Mouse (Mus musculus) limb, embryonic 10.5 days (tissue): ENCODE data around the gene Trip10. TPM values are rescaled to one million over a fixed set of nuclear protein-coding genes. Genes with fewer than 3 reads are reported as not detected.

Source experiments
- DNase-seq: peaks from one replicate; pipeline ENCODE4 v3.0.0-alpha.2; 2017; ENCODE audit warnings: low spot score
- H3K27ac ChIP-seq: fragments of 300-500 bp; sonication (generic); 2 replicates; pipeline ENCODE4 v1.5.1; 2016; ENCODE audit warnings: mild to moderate bottlenecking
- H3K27me3 ChIP-seq: fragments of 300-500 bp; sonication (generic); 2 replicates; pipeline ENCODE4 v1.6.1; 2016; ENCODE audit warnings: low read depth, mild to moderate bottlenecking; ENCODE audit not compliant: poor library complexity, severe bottlenecking
- H3K36me3 ChIP-seq: fragments of 300-500 bp; sonication (generic); 2 replicates; pipeline ENCODE4 v1.6.1; 2016; ENCODE audit warnings: mild to moderate bottlenecking, moderate library complexity
- H3K4me1 ChIP-seq: fragments of 300-500 bp; sonication (generic); 2 replicates; pipeline ENCODE4 v1.6.1; 2016
- H3K4me3 ChIP-seq: fragments of 300-500 bp; sonication (generic); 2 replicates; pipeline ENCODE4 v1.5.1; 2016; ENCODE audit warnings: mild to moderate bottlenecking, moderate library complexity
- H3K9me3 ChIP-seq: fragments of 300-500 bp; sonication (generic); replicated peaks from 2 replicates; pipeline ENCODE4 v1.6.1; 2016; ENCODE audit warnings: mild to moderate bottlenecking
- WGBS: fragments of 180-500 bp; shearing (Covaris S2); methylation state at CpG from one replicate; pipeline ENCODE4 v1.1.7; 2016; 5-methylcytosine and 5-hydroxymethylcytosine counted together
- polyA plus RNA-seq: library from polyadenylated mRNA; unstranded; fragments of >200 nt; fragmentation: Nextera tagmentation; extraction: Ambion mirVana; gene quantifications from 2 replicates; pipeline ENCODE4 v1.2.1, GENCODE M21; 2016

The Trip10 gene
- polyA plus RNA-seq, 1 experiment from 2014 or later = 34.7 TPM

GRCm38 (mm10) chr17:57260351-57260750 lies 11.1 kb downstream of the Trip10 start:
- peaks cover 91% of the 10 kb centered on the region for H3K36me3 ChIP-seq
- peaks cover 7% of the 10 kb centered on the region for H3K4me1 ChIP-seq
- H3K27me3 ChIP-seq = no peaks in the 10 kb centered on the region
- H3K9me3 ChIP-seq = no peaks in the 10 kb centered on the region
- WGBS = 93% methylated on average over 9 of the region's 9 CpGs
- no peak overlapping the region for H3K4me3 ChIP-seq
- no peak overlapping the region for H3K27ac ChIP-seq
- DNase-seq = no peak

- no peak for DNase-seq
Observed at GRCm38 (mm10) chr17:57261286-57261685, 12.0 kb downstream of the Trip10 start.

GRCm38 (mm10) chr17:57261796-57262195 lies 12.5 kb downstream of the Trip10 start:
- Histone ChIP-seq H3K36me3 (peaks cover 76% of the 10 kb centered on the region), H3K27me3 (no peaks in the 10 kb centered on the region), H3K4me3 (no peak overlapping the region), H3K4me1 (peaks cover 10% of the 10 kb centered on the region), H3K27ac (no peak overlapping the region), H3K9me3 (no peaks in the 10 kb centered on the region)
- 65% methylated on average over 1 of the region's 1 CpGs for WGBS
- no peak for DNase-seq

More at GRCm38 (mm10) chr17:57261286-57261685, 12.0 kb downstream of the Trip10 start:
- Histone ChIP-seq H3K9me3 (no peaks in the 10 kb centered on the region), H3K27ac (no peak overlapping the region), H3K36me3 (peaks cover 81% of the 10 kb centered on the region), H3K4me1 (peaks cover 10% of the 10 kb centered on the region), H3K27me3 (no peaks in the 10 kb centered on the region), H3K4me3 (no peak overlapping the region)
- WGBS = 91% methylated on average over 4 of the region's 4 CpGs

- peaks cover 65% of the 10 kb centered on the region for H3K36me3 ChIP-seq
Observed at GRCm38 (mm10) chr17:57262901-57263550, 13.8 kb downstream of the Trip10 start.

GRCm38 (mm10) chr17:57264164-57264563 lies 14.9 kb downstream of the Trip10 start:
- Histone ChIP-seq H3K9me3 (no peaks in the 10 kb centered on the region), H3K27me3 (no peaks in the 10 kb centered on the region), H3K4me1 (peaks cover 10% of the 10 kb centered on the region), H3K4me3 (no peak overlapping the region), H3K27ac (no peak overlapping the region), H3K36me3 (peaks cover 54% of the 10 kb centered on the region)
- WGBS = 81% methylated on average over 2 of the region's 2 CpGs
- DNase-seq = no peak

More at GRCm38 (mm10) chr17:57262901-57263550, 13.8 kb downstream of the Trip10 start:
- Histone ChIP-seq H3K27ac (no peak overlapping the region), H3K9me3 (no peaks in the 10 kb centered on the region), H3K27me3 (no peaks in the 10 kb centered on the region), H3K4me3 (no peak overlapping the region), H3K4me1 (peaks cover 10% of the 10 kb centered on the region)
- WGBS = 91% methylated on average over 17 of the region's 17 CpGs
- DNase-seq = no peak

- H3K4me1 ChIP-seq = peaks cover 10% of the 10 kb centered on the region
- H3K36me3 ChIP-seq = peaks cover 43% of the 10 kb centered on the region
- H3K4me3 ChIP-seq = peak overlapping the region; percentile 25
- WGBS = 25% methylated on average over 21 of the region's 22 CpGs
- peak overlapping the region; percentile 8; the same call in 1 of the 2 replicates for H3K27ac ChIP-seq
- no peaks in the 10 kb centered on the region for H3K27me3 ChIP-seq
- no peaks in the 10 kb centered on the region for H3K9me3 ChIP-seq
- DNase-seq = no peak
Observed at GRCm38 (mm10) chr17:57264972-57265945, 16.0 kb downstream of the Trip10 start.

- Histone ChIP-seq H3K4me3 (no peak overlapping the region), H3K4me1 (peaks cover 10% of the 10 kb centered on the region), H3K27me3 (peaks cover 9% of the 10 kb centered on the region), H3K36me3 (peaks cover 19% of the 10 kb centered on the region), H3K9me3 (no peaks in the 10 kb centered on the region), H3K27ac (no peak overlapping the region)
- no peak for DNase-seq
- 95% methylated on average over 6 of the region's 6 CpGs for WGBS
Observed at GRCm38 (mm10) chr17:57267556-57268126, 18.4 kb downstream of the Trip10 start.

- DNase-seq = no peak
- H3K27me3 ChIP-seq = peaks cover 44% of the 10 kb centered on the region
- H3K4me1 ChIP-seq = peaks cover 16% of the 10 kb centered on the region
- H3K27ac ChIP-seq = no peak overlapping the region
- H3K4me3 ChIP-seq = no peak overlapping the region
- no peaks in the 10 kb centered on the region for H3K36me3 ChIP-seq
- WGBS = 74% methylated on average over 9 of the region's 9 CpGs
- no peaks in the 10 kb centered on the region for H3K9me3 ChIP-seq
Observed at GRCm38 (mm10) chr17:57271301-57271700, 22.0 kb downstream of the Trip10 start.

- no peak for DNase-seq
- Histone ChIP-seq H3K4me1 (peaks cover 19% of the 10 kb centered on the region), H3K27ac (no peak overlapping the region), H3K4me3 (no peak overlapping the region), H3K9me3 (no peaks in the 10 kb centered on the region), H3K27me3 (peaks cover 61% of the 10 kb centered on the region), H3K36me3 (no peaks in the 10 kb centered on the region)
- WGBS = 31% methylated on average over 7 of the region's 7 CpGs
Observed at GRCm38 (mm10) chr17:57273846-57274245, 24.6 kb downstream of the Trip10 start.

GRCm38 (mm10) chr17:57274686-57275085 lies 25.4 kb downstream of the Trip10 start:
- H3K27ac ChIP-seq = no peak overlapping the region
- peaks cover 21% of the 10 kb centered on the region for H3K4me1 ChIP-seq
- H3K36me3 ChIP-seq = no peaks in the 10 kb centered on the region
- WGBS = 5% methylated on average over 15 of the region's 15 CpGs
- peak overlapping the region; percentile 53 for H3K4me3 ChIP-seq
- peaks cover 69% of the 10 kb centered on the region for H3K27me3 ChIP-seq
- no peak for DNase-seq
- H3K9me3 ChIP-seq = no peaks in the 10 kb centered on the region

GRCm38 (mm10) chr17:57275111-57275996 lies 26.1 kb downstream of the Trip10 start:
- Histone ChIP-seq H3K4me1 (peaks cover 21% of the 10 kb centered on the region), H3K27ac (no peak overlapping the region), H3K9me3 (no peaks in the 10 kb centered on the region), H3K36me3 (no peaks in the 10 kb centered on the region), H3K4me3 (peak overlapping the region; percentile 53), H3K27me3 (peaks cover 76% of the 10 kb centered on the region)
- WGBS = under 1% methylated on average over 52 of the region's 53 CpGs
- DNase-seq = peak; percentile 76

- Histone ChIP-seq H3K36me3 (no peaks in the 10 kb centered on the region), H3K4me3 (peak overlapping the region; percentile 53), H3K9me3 (no peaks in the 10 kb centered on the region), H3K4me1 (peaks cover 21% of the 10 kb centered on the region), H3K27ac (no peak overlapping the region), H3K27me3 (peaks cover 77% of the 10 kb centered on the region)
- peak; percentile 45 for DNase-seq
- WGBS = 3% methylated on average over 13 of the region's 13 CpGs
Observed at GRCm38 (mm10) chr17:57275997-57276351, 26.7 kb downstream of the Trip10 start.
